Mouse (Mus musculus) MEL (cell line): ENCODE measurements around the gene Cnn2.

Source experiments
- CHD1 ChIP-seq: IDR thresholded peaks from 2 replicates; pipeline ENCODE4 v1.6.1; 2012; ENCODE audit warnings: low read depth, mild to moderate bottlenecking, inconsistent platforms, low read length, improper control_type of control experiment
- CTCF ChIP-seq, 3 experiments: IDR thresholded peaks in 2 of 3; conservative IDR thresholded peaks in 1 of 3; 2 replicates each; pipeline ENCODE4 v1.5.1; 2011 to 2012; ENCODE audit warnings: low read length in 3 of 3, low read depth in 2 of 3, mild to moderate bottlenecking in 2 of 3, improper control_type of control experiment in 1 of 3, inconsistent platforms in 1 of 3, mixed read lengths in 1 of 3, moderate library complexity in 1 of 3; ENCODE audit not compliant: control insufficient read depth in 1 of 3, insufficient read depth in 1 of 3, poor library complexity in 1 of 3, severe bottlenecking in 1 of 3
- EP300 ChIP-seq, 2 experiments: IDR thresholded peaks; 2 replicates each; pipeline ENCODE4 v1.6.1; 2011; ENCODE audit warnings: improper control_type of control experiment in 2 of 2, low read length in 2 of 2, low read depth in 1 of 2, mild to moderate bottlenecking in 1 of 2
- ETS1 ChIP-seq: IDR thresholded peaks from 2 replicates; pipeline ENCODE4 v1.6.1; 2012; ENCODE audit warnings: low read depth, mild to moderate bottlenecking, inconsistent platforms, low read length, improper control_type of control experiment, moderate library complexity
- MAX ChIP-seq: IDR thresholded peaks from 2 replicates; pipeline ENCODE4 v1.6.1; 2011; ENCODE audit warnings: low read length, improper control_type of control experiment
- MAZ ChIP-seq: IDR thresholded peaks from 2 replicates; pipeline ENCODE4 v1.6.1; 2012; ENCODE audit warnings: low read depth, mild to moderate bottlenecking, inconsistent platforms, low read length, improper control_type of control experiment
- POLR2A ChIP-seq, 2 experiments: IDR thresholded peaks; 2 replicates each; pipeline ENCODE4 v1.6.1; 2011 to 2012; ENCODE audit warnings: low read length in 2 of 2, mild to moderate bottlenecking in 2 of 2, control low read depth in 1 of 2, improper control_type of control experiment in 1 of 2, low read depth in 1 of 2, moderate library complexity in 1 of 2; ENCODE audit not compliant: control insufficient read depth in 1 of 2, insufficient read depth in 1 of 2, poor library complexity in 1 of 2
- TAL1 ChIP-seq: IDR thresholded peaks from 2 replicates; pipeline ENCODE4 v1.6.1; 2012; ENCODE audit warnings: mild to moderate bottlenecking, inconsistent platforms, low read length, moderate library complexity, mixed read lengths
- TCF12 ChIP-seq: IDR thresholded peaks from 2 replicates; pipeline ENCODE4 v1.6.1; 2014; ENCODE audit warnings: low read depth, mild to moderate bottlenecking, inconsistent platforms, low read length, improper control_type of control experiment, moderate library complexity

DNA sequence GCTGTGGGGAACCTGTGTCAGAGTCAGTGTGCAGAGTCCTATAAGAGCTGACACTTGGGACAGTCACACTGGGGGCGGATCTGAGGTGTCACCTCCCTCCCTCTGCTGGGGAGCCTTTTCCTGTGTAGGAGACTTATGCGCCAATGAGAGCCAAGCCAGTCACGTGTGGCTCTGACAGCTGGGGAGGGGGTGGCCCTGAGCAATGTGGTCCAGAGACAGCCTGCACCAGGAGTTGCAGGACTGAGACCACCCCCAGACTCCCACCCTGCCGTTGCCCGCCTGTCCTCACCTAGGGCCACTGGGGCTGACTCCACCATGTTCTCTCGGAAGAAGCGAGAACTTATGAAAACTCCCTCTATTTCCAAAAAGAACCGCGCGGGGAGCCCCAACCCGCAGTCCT lies 28.1 kb downstream of the Cnn2 start, which contains the start of gene Arhgap45:
- TF ChIP-seq MAX (peak; percentile 95), POLR2A (IDR thresholded peaks at IDR 0.05; ENCODE audit: control insufficient read depth in 1 of 2, insufficient read depth in 1 of 2, low read depth in 1 of 2, low read length in 2 of 2, poor library complexity in 1 of 2) (peak in 1 of 2 experiments; percentile 62; a peak in 1 of 4 replicates), CTCF (IDR thresholded peaks at IDR 0.05 in 2 of 3, conservative IDR thresholded peaks at IDR 0.05 in 1 of 3; ENCODE audit: control insufficient read depth in 1 of 3, insufficient read depth in 1 of 3, low read depth in 2 of 3, low read length in 3 of 3, poor library complexity in 1 of 3, severe bottlenecking in 1 of 3) (no peak), TAL1 (no peak), MAZ (peak; percentile 95), TCF12 (peak; percentile 34; the same call in 1 of the 2 replicates), ETS1 (peak; percentile 58), EP300 (IDR thresholded peaks at IDR 0.05; ENCODE audit: low read depth in 1 of 2, low read length in 2 of 2) (no peak), CHD1 (no peak)
